Comparison of ENCODE assay signal across 14 mouse cellular contexts in the genomic region with DNA sequence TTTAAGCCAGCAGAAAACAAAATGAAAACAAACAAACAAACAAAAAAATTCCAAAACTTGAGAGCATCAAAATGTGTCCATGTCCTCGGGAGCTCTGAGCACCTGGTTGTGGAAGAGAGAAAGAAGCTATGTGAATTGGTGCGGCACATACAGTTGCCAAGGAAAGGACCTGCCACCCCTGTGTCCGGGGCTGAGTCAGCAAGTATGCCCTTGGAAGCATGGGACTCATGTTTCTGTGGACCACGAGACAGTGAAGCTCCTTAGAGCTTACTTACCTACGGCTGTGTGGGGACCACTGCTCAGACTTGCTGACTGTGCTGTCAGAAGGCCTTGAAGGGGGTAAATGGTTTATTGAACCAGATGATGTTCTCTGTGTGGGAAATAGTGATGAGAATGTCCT.
"Had no signal": no experiment of that assay in that cellular context is flagged by ENCODE, and none has a peak within 500 bp of the region (broad histone marks: within the 10 kb centered on the region; RNA-seq: fewer than 3 reads in every experiment).

No protein-coding gene starts in this region.

- H3K4me1 ChIP-seq: midbrain, embryonic 15.5 days had no signal

- H3K4me2 ChIP-seq: kidney, embryonic 15.5 days; limb, embryonic 15.5 days; midbrain, embryonic 11.5 days; midbrain, embryonic 15.5 days; neural tube, embryonic 13.5 days had no signal

- H3K9me3 ChIP-seq: kidney, embryonic 15.5 days; limb, embryonic 15.5 days; megakaryocyte, embryonic 14.5 days; midbrain, embryonic 15.5 days; neural tube, embryonic 13.5 days had no signal

- H3K27ac ChIP-seq: kidney, embryonic 15.5 days; limb, embryonic 15.5 days; midbrain, embryonic 15.5 days; neural tube, embryonic 13.5 days had no signal

- H3K27me3 ChIP-seq: kidney, embryonic 15.5 days; limb, embryonic 15.5 days; megakaryocyte, embryonic 14.5 days; midbrain, embryonic 15.5 days; neural tube, embryonic 13.5 days had no signal

- H3K4me3 ChIP-seq: kidney, embryonic 15.5 days; limb, embryonic 15.5 days; megakaryocyte, embryonic 14.5 days; midbrain, embryonic 15.5 days; neural tube, embryonic 13.5 days had no signal

- ATAC-seq: lung, postnatal 0 days; midbrain, embryonic 15.5 days had no signal

- H3K9ac ChIP-seq: kidney, embryonic 15.5 days; limb, embryonic 15.5 days; midbrain, embryonic 15.5 days; neural tube, embryonic 13.5 days had no signal

- DNase-seq: kidney, adult 2 months; kidney, postnatal 14 days; layer of hippocampus, postnatal 36 days; lung, adult 2 months; lung, postnatal 4 days; retina, postnatal 1 day; thymus, postnatal 4 days had no signal
